Mouse (Mus musculus): ENCODE results near the gene Ackr3. TPM values are rescaled to one million over a fixed set of nuclear protein-coding genes. Genes with fewer than 3 reads are reported as not detected.
A peak's percentile ranks its signal among the peaks of the same experiment; 100 is the strongest.

Gene Ackr3
- polyA plus RNA-seq, 1 experiment from 2014 or later, result 24.9 TPM

DNA sequence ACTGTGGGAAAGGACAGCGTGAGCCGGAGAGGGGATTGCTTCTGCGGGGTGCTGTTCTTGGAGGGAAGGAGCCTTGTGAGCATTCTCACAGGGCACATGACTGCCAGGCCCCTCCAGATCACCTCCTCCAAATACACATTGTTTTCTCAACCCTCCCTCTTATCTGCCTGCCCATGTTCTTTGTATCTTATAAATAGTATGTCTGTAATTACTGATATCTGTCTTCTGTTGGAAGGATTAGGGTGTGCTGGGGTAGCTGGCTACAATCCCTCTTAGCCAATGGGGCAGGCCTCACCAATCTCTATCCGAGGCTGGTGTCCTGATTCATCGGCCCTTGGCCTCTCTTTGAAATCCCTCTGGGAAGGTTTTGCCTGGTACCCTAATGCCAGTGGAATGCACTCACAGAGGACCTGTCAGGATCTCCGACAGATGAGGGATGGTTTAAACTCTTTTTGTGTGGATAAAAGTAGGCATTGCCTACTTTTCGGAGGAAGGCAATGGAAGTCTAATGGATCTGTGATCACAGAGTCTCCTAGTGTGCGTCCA lies 38.7 kb downstream of the Ackr3 start:
- Histone ChIP-seq H3K27ac (no peak overlapping the region), H3K4me1 (replicated peaks) (0 out of 2 replicates have a peak, but pooled peaks cover 3% of the 10 kb centered on the region), H3K27me3 (no peaks in the 10 kb centered on the region; the same call in 1 of the 2 replicates), H3K4me3 (replicated peaks) (no peak overlapping the region), H3K4me2 (no peak overlapping the region), H3K9me3 (no peaks in the 10 kb centered on the region), H3K36me3 (no peaks in the 10 kb centered on the region), H3K9ac (replicated peaks) (no peak overlapping the region)
- no peak for ATAC-seq (ENCODE audit: insufficient number of reproducible peaks, insufficient read depth, low FRiP score, low TSS enrichment, low read depth)
- 80% methylated on average over 8 of the region's 8 CpGs for WGBS

DNA sequence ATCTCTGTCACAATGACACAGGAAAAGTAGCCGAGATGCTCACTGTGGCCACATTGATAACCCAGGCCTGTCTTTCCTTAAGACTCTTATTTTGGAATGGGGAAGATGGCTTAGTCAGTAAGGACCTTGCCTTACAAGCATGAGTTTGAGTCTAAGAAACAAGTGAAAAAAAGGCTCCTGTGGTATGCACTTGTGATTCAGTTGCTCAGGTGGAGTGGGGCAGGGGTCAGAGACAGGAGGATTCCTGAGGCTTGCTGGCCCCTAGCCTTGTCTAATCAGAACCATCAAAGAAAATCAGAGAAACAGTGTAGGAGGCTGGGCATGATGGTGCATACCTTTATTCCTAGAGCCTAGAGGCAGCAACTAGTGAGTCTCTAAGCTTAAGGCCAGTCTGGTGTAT lies 40.8 kb downstream of the Ackr3 start:
- 0 out of 2 replicates have a peak, but pooled peaks cover 3% of the 10 kb centered on the region for H3K4me1 ChIP-seq (replicated peaks)
- H3K27me3 ChIP-seq, result no peaks in the 10 kb centered on the region; the same call in 1 of the 2 replicates
- no peaks in the 10 kb centered on the region for H3K36me3 ChIP-seq
- ATAC-seq (ENCODE audit: insufficient number of reproducible peaks, insufficient read depth, low FRiP score, low TSS enrichment, low read depth), result no peak
- WGBS, result 93% methylated on average over 1 of the region's 1 CpGs
- no peaks in the 10 kb centered on the region for H3K9me3 ChIP-seq
- no peak overlapping the region for H3K9ac ChIP-seq (replicated peaks)
- H3K27ac ChIP-seq, result no peak overlapping the region
- no peak overlapping the region for H3K4me2 ChIP-seq
- no peak overlapping the region for H3K4me3 ChIP-seq (replicated peaks)

DNA sequence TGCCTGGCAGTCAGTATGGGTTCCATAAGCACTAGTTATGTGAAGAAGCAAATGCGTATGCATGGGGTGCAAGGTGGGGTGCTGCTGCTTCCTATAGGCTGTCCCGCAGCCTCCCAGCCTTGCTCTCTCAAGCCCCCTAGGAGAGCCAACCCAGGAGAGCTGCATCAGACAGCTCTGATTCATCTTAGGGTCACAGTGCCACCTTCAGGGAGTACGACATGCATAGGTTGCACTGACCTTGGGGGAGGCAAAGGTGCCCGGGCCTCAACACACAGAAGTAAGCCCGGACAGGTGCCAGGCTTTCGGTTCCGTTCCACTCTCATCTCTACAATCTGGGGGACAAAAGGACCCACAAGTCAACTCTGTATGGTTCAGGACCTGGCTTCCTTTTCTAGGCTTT lies 41.8 kb downstream of the Ackr3 start:
- no peaks in the 10 kb centered on the region for H3K36me3 ChIP-seq
- no peak overlapping the region for H3K9ac ChIP-seq (replicated peaks)
- H3K27ac ChIP-seq, result 0 out of 2 replicates have a peak overlapping the region, but pooled peaks have one; percentile 4
- no peaks in the 10 kb centered on the region; the same call in 1 of the 2 replicates for H3K27me3 ChIP-seq
- H3K9me3 ChIP-seq, result no peaks in the 10 kb centered on the region
- H3K4me3 ChIP-seq (replicated peaks), result no peak overlapping the region
- no peak for ATAC-seq (ENCODE audit: insufficient number of reproducible peaks, insufficient read depth, low FRiP score, low TSS enrichment, low read depth)
- 82% methylated on average over 7 of the region's 7 CpGs for WGBS
- peaks cover 11% of the 10 kb centered on the region for H3K4me1 ChIP-seq (replicated peaks)
- H3K4me2 ChIP-seq, result no peak overlapping the region

DNA sequence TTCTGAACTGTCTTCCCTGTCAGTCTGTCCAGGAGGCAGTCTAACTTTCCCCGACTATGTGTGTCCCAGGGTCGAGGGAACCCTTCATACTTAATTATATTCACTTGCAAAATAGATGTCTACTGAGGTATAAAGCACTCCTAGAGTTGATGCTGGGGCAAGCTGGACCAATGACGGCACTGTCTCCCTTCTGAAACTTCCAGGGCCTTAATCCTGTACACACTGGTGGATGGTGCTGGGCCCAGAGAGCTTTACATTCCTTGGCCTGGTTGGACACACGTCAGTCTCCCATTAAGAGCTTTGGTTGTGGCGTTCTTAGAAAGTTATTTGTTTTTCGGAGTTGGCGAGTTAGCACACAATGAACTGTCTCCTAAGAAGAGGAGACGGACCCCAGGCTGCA lies 42.3 kb downstream of the Ackr3 start:
- H3K4me1 ChIP-seq (replicated peaks), result peaks cover 16% of the 10 kb centered on the region
- no peak overlapping the region for H3K4me2 ChIP-seq
- no peaks in the 10 kb centered on the region; the same call in 1 of the 2 replicates for H3K27me3 ChIP-seq
- no peaks in the 10 kb centered on the region for H3K9me3 ChIP-seq
- no peak for ATAC-seq (ENCODE audit: insufficient number of reproducible peaks, insufficient read depth, low FRiP score, low TSS enrichment, low read depth)
- no peaks in the 10 kb centered on the region for H3K36me3 ChIP-seq
- H3K27ac ChIP-seq, result 0 out of 2 replicates have a peak overlapping the region, but pooled peaks have one; percentile 4
- no peak overlapping the region for H3K4me3 ChIP-seq (replicated peaks)
- WGBS, result 66% methylated on average over 8 of the region's 8 CpGs
- no peak overlapping the region for H3K9ac ChIP-seq (replicated peaks)

DNA sequence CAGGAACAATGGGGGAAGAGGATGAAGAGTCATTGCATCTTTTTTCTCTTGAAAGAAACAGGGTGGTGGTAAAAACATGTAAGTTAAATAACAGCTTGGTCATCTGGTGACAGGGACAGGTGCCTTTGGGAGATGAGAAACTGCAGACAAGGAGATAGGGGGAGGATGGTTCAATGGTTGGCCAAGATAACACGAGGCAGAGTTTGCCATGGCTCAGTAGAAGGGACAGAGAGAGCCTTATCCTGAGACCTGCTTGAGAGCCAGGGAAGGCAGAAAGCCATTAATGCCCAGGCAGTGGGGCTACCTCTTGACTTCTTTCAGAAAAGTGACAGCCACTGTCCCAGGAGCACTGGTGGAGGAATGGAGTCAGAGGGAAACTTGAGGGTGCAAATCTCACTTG lies 43.0 kb downstream of the Ackr3 start:
- Histone ChIP-seq H3K27ac (no peak overlapping the region), H3K4me3 (replicated peaks) (no peak overlapping the region), H3K4me1 (replicated peaks) (peaks cover 23% of the 10 kb centered on the region), H3K4me2 (no peak overlapping the region), H3K27me3 (no peaks in the 10 kb centered on the region; the same call in 1 of the 2 replicates), H3K36me3 (no peaks in the 10 kb centered on the region), H3K9ac (replicated peaks) (no peak overlapping the region), H3K9me3 (no peaks in the 10 kb centered on the region)
- ATAC-seq (ENCODE audit: insufficient number of reproducible peaks, insufficient read depth, low FRiP score, low TSS enrichment, low read depth), result no peak
- 53% methylated on average over 1 of the region's 1 CpGs for WGBS

DNA sequence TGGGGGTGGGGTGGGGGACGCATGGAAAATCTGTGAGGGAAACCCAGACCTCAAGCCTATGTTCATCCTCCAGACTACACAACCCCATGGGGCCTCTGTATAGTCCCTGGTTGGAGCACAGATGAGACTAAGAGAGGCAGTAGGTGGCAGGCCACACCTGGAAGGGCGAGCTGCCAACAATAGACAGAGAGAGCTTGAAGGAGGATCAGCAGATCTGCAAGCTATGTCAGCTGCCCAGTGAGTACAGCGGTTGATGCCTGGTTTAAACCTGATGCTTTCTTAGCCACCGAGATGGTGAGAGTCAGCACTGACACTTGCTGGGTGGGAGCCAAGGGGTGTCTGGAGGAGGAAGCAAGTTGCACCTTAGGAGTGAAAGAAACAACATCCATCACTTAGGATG lies 43.5 kb downstream of the Ackr3 start:
- ATAC-seq (ENCODE audit: insufficient number of reproducible peaks, insufficient read depth, low FRiP score, low TSS enrichment, low read depth), result no peak
- Histone ChIP-seq H3K9ac (replicated peaks) (no peak overlapping the region; the same call in 1 of the 2 replicates), H3K4me3 (replicated peaks) (no peak overlapping the region), H3K27ac (0 out of 2 replicates have a peak overlapping the region, but pooled peaks have one; percentile 24), H3K27me3 (no peaks in the 10 kb centered on the region; the same call in 1 of the 2 replicates), H3K4me2 (no peak overlapping the region), H3K9me3 (no peaks in the 10 kb centered on the region), H3K4me1 (replicated peaks) (peaks cover 25% of the 10 kb centered on the region), H3K36me3 (no peaks in the 10 kb centered on the region)
- WGBS, result 80% methylated on average over 4 of the region's 4 CpGs

DNA sequence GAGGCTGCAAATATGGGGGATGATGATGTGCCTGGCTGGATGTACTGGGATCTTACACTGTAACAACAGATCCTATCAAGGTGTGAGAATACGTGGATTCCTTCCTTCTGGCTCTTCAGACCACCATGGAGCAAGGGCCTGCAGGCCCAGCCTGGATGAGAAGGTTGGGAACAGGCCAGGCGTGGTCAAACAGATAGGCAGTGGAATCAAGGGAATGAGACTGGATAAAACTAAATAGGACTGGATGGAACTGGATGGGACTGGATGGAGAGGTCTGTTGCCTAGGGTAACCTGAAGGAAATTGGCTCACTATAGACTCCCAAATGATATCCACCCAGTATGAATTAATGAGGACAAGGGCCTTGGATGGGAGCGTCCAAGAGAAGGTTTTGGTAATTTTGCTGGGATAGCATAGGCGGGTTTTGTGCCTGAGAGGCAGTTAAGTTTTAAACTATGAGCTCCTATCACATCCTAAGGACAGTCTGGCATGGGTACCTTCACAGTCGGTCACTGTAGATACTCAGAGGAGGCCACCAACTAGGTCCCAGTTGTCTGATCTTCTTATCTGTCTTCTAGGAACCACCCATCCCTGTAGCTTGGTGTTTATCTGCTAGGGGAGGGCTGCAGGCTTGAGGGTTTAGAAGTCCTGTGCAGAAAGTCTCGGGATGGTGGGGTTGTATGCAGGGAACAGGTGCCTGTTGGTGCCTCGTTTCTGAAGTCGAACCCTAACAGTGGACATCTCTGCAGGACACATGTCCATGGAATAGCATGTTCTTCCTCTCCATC lies 44.2 kb downstream of the Ackr3 start:
- WGBS, result 88% methylated on average over 8 of the region's 8 CpGs
- Histone ChIP-seq H3K9ac (replicated peaks) (no peak overlapping the region), H3K4me1 (replicated peaks) (peaks cover 27% of the 10 kb centered on the region), H3K36me3 (no peaks in the 10 kb centered on the region), H3K4me2 (no peak overlapping the region), H3K9me3 (no peaks in the 10 kb centered on the region), H3K4me3 (replicated peaks) (no peak overlapping the region), H3K27ac (0 out of 2 replicates have a peak overlapping the region, but pooled peaks have one; percentile 24), H3K27me3 (peaks cover 5% of the 10 kb centered on the region; the same call in 1 of the 2 replicates)
- ATAC-seq (ENCODE audit: insufficient number of reproducible peaks, insufficient read depth, low FRiP score, low TSS enrichment, low read depth), result no peak

DNA sequence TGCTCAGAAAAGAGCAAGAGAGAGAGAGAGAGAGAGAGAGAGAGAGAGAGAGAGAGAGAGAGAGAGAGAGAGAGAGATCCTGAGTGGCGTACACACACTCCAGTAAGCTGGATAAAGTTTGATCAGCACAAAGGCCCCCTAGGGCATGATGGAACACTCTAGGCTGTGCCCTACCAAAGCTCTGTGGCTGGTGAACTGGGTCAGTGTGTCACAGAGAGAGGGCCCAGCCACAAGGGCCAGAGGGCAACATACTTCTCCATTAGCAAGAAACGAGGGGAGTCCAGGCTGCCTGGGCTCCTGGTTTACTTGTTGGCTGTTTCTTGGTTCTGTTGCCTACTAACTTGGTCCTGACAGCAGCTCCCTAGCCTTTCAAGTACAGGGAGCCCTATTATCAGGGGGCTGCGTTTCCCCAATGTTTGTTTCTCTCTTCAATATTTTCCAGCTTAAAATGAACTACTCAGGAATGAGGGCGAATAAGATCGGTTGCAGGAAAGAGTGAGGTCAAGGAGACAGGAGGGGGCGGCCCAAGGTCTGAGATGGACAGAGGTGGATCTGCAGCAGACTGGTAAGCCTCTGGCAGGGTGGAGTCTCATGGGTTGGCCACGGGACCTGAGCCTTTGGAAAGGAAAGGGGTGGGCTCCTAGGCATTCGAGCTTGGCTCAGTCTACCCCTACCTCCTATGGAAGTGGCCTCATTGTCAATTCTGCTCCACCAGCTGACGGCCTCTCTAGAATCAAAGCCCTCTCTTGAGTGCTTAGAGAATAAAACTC lies 45.4 kb downstream of the Ackr3 start:
- no peak overlapping the region for H3K27ac ChIP-seq
- H3K27me3 ChIP-seq, result peaks cover 6% of the 10 kb centered on the region; the same call in 1 of the 2 replicates
- H3K36me3 ChIP-seq, result no peaks in the 10 kb centered on the region
- peaks cover 34% of the 10 kb centered on the region for H3K4me1 ChIP-seq (replicated peaks)
- WGBS, result 79% methylated on average over 9 of the region's 9 CpGs
- no peak overlapping the region for H3K9ac ChIP-seq (replicated peaks)
- H3K4me2 ChIP-seq, result no peak overlapping the region
- no peaks in the 10 kb centered on the region for H3K9me3 ChIP-seq
- ATAC-seq (ENCODE audit: insufficient number of reproducible peaks, insufficient read depth, low FRiP score, low TSS enrichment, low read depth), result no peak
- no peak overlapping the region for H3K4me3 ChIP-seq (replicated peaks)

DNA sequence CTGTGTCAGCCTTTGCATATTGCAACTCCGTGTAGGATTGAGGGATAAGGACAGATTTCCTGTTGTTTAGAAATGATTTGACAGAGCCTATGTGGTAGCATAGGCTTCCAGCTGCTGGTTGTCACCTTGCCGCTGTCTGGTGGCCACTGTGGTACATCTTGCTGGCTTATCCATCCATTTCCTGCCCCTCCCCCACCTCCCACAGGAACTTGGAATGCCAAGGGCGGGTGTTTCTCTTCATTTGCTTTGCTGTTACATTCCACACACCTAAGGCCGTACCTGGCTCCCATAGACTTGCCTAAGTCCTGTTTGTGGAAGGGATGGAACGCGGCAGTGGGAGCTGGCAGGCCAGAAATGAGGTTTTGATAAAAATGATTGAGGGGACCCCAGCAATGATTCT lies 46.6 kb downstream of the Ackr3 start:
- Histone ChIP-seq H3K9me3 (no peaks in the 10 kb centered on the region), H3K9ac (replicated peaks) (no peak overlapping the region), H3K4me1 (replicated peaks) (peaks cover 34% of the 10 kb centered on the region), H3K36me3 (no peaks in the 10 kb centered on the region), H3K4me2 (no peak overlapping the region), H3K4me3 (replicated peaks) (no peak overlapping the region), H3K27me3 (peaks cover 6% of the 10 kb centered on the region; the same call in 1 of the 2 replicates), H3K27ac (no peak overlapping the region)
- ATAC-seq (ENCODE audit: insufficient number of reproducible peaks, insufficient read depth, low FRiP score, low TSS enrichment, low read depth), result no peak
- WGBS, result 74% methylated on average over 6 of the region's 6 CpGs

DNA sequence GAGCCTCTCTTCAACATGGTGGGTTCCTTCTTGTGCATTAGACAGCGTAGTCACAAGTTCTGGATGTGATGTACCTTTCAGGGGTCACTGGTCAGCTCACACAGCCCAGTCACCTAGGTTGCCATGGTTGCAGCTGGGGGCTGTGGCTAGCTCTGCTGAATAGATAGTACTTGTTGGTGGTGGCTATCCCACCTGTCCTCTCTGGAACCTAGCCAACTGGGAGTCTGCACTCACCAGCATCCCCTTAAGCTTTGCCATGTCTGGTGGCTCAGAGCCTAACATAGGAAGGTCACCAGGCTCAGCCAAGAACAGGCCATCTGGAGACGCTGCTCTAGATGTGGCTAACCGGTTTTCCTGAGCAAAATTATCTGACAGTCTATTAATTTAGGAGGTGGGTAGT lies 47.4 kb downstream of the Ackr3 start:
- Histone ChIP-seq H3K4me2 (no peak overlapping the region), H3K4me1 (replicated peaks) (peaks cover 34% of the 10 kb centered on the region), H3K27me3 (peaks cover 6% of the 10 kb centered on the region; the same call in 1 of the 2 replicates), H3K27ac (no peak overlapping the region; the same call in 1 of the 2 replicates), H3K9me3 (no peaks in the 10 kb centered on the region), H3K9ac (replicated peaks) (no peak overlapping the region), H3K36me3 (no peaks in the 10 kb centered on the region), H3K4me3 (replicated peaks) (no peak overlapping the region)
- 63% methylated on average over 3 of the region's 3 CpGs for WGBS
- no peak for ATAC-seq (ENCODE audit: insufficient number of reproducible peaks, insufficient read depth, low FRiP score, low TSS enrichment, low read depth)

DNA sequence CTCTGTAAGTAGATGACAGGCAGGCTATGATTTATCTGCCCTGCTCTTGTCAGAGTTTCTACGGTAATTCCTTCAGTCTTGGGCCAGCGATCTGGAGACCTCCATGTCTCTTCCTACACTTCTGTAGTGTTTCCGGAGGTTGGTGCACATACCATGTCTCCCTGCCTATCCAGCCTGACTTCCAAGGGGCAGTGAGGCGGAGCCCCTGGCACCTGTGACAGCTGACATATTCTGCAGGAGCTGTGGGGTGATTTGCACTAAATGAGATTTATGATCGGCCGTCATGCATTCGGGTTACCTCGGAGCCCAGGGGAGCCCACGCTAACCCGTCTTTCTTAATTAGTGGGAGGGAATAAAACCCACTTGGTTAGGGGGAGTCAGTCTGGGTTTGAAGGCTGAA lies 49.7 kb downstream of the Ackr3 start:
- no peaks in the 10 kb centered on the region for H3K9me3 ChIP-seq
- H3K27ac ChIP-seq, result no peak overlapping the region
- peaks cover 12% of the 10 kb centered on the region; the same call in 1 of the 2 replicates for H3K27me3 ChIP-seq
- no peak overlapping the region for H3K4me3 ChIP-seq (replicated peaks)
- peaks cover 34% of the 10 kb centered on the region for H3K4me1 ChIP-seq (replicated peaks)
- H3K36me3 ChIP-seq, result no peaks in the 10 kb centered on the region
- ATAC-seq (ENCODE audit: insufficient number of reproducible peaks, insufficient read depth, low FRiP score, low TSS enrichment, low read depth), result no peak
- 41% methylated on average over 10 of the region's 10 CpGs for WGBS
- no peak overlapping the region for H3K4me2 ChIP-seq
- H3K9ac ChIP-seq (replicated peaks), result no peak overlapping the region

Measured in limb, embryonic 12.5 days (tissue).